Mouse (Mus musculus) left cerebral cortex, adult 9 months (tissue): ENCODE measurements around the gene Tram1l1.
"Not testable (repeated sequence)": the region's sequence is repeated elsewhere in the genome, so short reads cannot be mapped to it uniquely, and the experiment has no call there.

ENCODE experiments used
- DNase-seq, 2 experiments: peaks; one replicate each; pipeline ENCODE4 v3.0.0; 2022; ENCODE audit warnings: low spot score in 2 of 2

Tram1l1 gene

DNA sequence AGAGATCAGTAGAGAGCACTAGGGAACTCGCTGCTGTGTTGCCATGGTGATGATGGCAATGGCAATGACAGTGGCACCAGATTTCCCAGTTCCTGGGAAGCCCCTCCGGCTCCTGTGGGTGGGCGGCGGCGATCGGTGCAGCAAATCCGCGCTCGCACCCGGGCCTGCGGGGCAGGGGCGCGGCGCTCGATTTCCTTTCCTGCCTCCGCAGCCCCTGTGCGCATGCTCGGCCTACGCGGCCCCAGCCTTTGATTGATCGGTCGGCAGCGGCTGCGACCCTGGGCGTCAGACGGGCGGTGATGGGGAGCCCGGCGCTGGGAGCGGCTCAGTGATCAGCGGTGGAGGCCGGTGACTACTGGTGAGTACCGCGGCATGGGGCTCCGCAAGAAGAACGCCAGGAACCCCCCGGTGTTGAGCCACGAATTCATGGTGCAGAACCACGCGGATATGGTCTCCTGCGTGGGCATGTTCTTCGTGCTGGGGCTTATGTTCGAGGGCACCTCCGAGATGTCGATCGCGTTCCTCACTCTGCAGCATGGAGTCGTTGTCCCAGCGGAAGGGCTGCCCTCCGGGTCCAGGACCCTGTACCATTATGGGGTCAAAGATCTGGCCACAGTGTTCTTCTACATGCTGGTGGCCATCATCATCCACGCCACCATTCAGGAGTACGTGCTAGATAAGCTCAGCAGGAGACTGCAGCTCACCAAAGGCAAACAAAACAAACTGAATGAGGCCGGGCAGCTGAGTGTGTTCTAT, at the start of gene Tram1l1:
TSS of gene Tram1l1 (plus strand) at position 35 of the 756 bp plus-strand sequence.
- peak; percentile 67 to 78 for DNase-seq

DNA sequence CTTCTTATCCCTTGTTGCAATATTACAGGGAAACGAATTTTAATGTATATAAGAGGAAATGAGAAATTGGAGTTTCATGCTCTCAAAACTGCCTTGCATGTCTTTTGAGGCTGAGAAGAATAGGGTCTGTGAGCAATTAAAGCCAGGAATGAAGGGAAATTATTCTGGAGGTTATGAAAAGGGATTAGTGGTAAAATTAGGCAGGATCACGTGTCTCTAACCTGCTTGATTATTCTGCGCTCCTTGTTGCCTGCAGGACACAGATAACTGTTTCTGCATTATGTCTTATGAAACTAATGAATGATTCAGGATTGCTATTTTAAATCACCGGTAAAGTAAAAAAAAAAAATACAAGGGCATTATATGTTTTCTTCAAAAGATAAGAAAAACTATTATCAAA, 49.4 kb upstream of the Tram1l1 start:
- DNase-seq: no peak

DNA sequence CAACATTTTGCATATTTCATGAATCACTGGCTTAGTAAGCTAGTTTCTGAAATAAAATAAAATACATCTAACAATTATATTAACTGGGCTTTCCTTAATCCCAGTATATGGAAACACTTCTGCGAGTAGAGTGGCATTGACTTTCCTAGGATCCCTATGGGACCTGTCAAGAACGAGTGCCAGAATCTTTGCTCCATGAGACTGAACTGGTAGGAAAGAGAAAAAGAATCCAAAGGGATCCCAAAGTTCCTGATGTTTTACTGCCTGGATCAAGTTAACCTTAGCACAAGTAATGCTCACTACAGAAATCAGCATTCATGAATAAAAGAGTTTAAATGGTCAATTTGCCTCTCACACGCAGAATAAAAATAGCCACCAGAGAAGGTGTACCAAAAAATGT, 49.0 kb upstream of the Tram1l1 start:
- DNase-seq: no peak

DNA sequence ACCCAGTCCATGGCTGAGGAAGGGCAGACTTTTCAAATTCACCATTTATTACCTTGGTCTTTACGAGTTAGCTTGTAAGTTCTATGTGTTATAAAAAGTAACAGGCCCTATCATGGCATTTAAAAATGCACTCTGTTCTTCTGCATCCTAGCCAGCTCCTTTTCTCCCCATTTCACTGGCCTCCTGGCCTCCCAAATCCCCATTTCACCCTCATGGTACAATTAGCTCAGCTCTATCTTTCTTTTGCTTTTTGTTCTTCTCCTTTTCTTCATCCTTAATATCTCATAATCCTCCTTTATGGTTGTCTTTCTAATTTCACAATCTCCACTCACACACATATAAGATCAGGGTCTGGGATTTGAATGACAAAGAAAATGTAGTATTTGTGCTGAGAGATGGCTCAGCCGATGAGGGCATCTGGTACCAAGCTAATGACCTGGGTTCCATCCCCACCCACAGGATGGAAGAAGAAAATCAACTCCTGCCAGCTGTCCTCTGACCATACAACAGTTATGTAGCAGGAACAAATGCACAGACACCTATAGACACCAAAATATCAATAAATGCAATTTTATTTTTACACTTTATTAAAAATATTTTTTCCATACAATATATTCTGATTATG, 48.1 kb upstream of the Tram1l1 start:
- DNase-seq: no peak

DNA sequence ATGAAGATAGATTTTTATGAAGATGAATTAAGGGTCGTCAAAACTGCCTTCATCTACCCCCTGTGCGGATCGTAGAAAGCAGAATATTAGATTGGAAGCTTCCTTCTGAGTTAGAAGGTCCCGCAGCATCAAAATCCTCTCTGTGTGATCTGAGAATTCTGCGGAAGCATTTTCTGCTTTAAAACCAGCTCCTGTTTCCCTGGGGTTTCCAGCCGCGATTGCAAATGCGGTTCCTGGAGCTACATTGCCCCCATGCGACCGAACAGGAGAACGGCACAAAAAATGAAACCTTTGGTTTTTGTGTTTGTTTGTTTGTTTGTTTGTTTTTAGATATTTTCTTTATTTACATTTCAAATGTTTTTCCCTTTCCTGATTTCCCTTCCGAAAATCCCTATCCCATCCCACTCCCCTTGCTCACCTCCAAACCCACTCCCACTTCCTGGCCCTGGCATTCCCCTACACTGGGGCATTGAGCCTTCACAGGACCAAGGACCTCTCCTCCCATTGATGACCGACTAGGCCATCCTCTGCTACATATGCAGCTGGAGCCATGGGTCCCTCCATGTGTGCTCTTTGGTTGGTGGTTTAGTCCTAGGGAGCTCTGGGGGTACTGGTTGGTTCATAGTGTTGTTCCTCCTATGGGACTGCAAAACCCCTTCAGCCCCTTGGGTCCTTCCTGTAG, 45.6 kb upstream of the Tram1l1 start:
- peak in 1 of 2 experiments; percentile 38 for DNase-seq

DNA sequence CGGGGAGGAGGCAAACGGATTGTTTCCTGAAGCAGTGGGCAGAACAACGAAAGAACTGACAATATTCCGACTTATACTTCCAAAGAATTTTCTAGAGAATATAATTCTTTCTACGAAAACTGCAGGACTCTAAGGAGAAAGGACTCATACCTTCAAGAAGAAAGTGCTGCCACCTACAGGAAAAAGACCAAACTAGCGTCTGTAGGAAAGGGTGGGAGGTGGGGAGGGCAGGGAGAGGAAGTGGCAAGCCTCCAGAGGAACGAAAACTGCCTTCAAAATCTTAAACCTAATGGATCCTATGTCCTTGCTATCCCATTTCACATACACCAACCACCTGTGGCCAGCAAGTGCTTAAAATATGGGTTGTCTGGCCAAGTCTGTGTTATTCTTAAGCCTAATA, 31.7 kb upstream of the Tram1l1 start:
- not testable (repeated sequence) for DNase-seq

DNA sequence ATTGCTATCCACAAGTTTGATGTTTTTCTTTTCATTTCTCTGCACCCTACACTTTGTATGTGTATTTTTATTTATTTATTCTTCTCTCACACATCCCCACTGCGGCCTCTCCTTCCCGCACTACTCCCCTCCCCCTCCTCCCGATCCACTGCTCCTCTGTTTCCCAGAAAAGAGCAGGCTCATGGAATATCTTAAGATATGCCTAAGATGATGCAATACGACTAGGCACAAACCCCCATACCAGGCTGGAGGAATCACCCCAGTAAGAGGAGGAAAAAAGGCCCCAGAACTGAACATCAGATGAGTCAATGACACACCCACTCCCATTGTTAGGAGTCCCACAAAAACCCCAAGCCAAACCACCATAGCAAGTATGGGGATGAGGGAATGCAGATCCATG, 1.4 kb upstream of the Tram1l1 start:
- no peak for DNase-seq

DNA sequence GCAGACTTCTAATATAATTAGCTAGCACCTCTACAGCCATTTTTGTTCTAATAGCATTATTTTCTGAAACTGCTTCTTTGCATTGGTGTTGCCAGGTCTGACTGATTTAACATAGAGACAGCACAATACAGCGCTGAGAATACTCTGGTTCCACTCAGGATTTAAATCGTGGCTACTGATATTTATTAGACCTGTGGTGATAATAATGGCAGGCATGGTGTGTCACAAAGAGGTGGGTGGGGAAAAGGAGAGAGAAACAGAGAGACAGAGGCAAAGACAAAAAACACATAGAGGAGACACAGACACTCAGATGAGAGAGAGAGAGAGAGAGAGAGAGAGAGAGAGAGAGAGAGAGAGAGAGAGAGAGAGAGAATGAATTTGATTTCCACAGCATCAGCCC, 257 bp upstream of the Tram1l1 start:
- DNase-seq: no peak

DNA sequence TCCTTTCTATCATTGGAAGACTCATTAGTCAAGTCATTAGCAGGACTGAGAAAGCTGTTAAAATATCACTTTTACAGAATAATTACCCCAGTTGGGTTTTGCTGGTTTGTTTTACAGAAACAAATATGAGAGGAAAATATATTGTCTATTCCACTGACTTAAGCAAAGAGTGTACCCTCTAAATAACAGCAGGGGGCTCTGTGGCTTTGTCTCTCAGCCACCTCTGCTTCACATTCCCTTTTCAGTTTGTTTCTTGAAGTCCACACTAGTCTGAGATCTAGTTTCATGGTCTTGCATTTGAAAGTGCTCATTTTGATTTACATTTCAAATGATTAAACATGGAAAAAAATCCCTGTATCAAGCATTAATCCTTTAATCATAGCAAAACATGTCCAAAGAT, 25.8 kb downstream of the Tram1l1 start:
- no peak for DNase-seq

DNA sequence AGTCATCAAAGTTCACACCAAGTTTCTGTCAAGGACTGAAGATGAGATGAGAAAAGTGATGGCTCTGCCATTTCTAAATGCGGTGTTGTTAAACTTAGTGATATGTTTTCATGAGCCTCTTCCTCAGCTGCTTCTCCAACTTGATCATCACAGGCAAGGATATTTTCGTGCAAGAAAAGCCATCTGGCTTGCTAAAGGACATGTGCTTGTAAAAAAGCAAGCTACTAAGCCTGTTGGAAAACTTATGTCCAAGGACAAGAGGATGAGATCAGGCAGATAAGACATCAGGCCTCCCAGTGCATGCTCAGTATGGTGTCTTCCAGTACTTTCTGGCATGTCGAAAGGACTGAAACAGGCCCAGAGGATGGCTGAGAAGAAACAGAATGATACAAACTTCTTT, 36.9 kb downstream of the Tram1l1 start:
- peak; percentile 20 to 32 for DNase-seq

DNA sequence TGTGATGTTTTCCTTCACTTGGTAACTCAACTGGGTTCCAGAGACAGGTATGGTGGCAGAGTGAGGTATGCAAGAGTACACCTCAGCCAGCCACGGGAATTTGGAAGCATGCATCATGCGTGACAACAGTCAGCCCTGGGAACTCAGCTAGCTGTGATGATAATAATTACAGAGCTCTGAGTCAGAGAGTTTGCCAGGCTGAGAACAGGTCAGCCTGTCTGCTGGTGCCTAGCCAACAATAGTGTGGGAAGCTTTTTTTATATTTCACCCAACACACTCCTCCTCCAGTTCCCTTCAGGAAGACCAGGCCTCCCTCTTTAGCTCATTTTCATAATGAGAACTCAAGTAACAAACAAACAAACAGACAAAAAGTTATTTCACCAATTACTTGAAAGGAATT, 51.4 kb downstream of the Tram1l1 start:
- DNase-seq: no peak
